Mouse (Mus musculus): ENCODE data around the gene Atp2b2. TPM values are rescaled to one million over a fixed set of nuclear protein-coding genes. Genes with fewer than 3 reads are reported as not detected.

The Atp2b2 gene
- polyA plus RNA-seq, 1 experiment from 2014 or later = 34.2 TPM

GRCm38 (mm10) chr6:113861375-113861770 lies 181.0 kb downstream of the Atp2b2 start:
- Histone ChIP-seq H3K4me1 (replicated peaks; ENCODE audit: control insufficient read depth, insufficient read depth, low read length) (peaks cover 19% of the 10 kb centered on the region), H3K36me3 (replicated peaks; ENCODE audit: control insufficient read depth, insufficient read depth) (no peaks in the 10 kb centered on the region), H3K27ac (peak overlapping the region; percentile 48), H3K4me3 (replicated peaks; ENCODE audit: low read length) (no peak overlapping the region), H3K9ac (no peak overlapping the region), H3K4me2 (replicated peaks) (no peak overlapping the region), H3K27me3 (ENCODE audit: control insufficient read depth, insufficient read depth, low read length) (no peaks in the 10 kb centered on the region), H3K9me3 (ENCODE audit: control insufficient read depth, low read length) (no peaks in the 10 kb centered on the region)
- ATAC-seq (ENCODE audit: low FRiP score) (no peak), DNase-seq (ENCODE audit: low spot score) (no peak)
- WGBS = 69% methylated on average over 4 of the region's 4 CpGs

GRCm38 (mm10) chr6:113860735-113861374 lies 181.6 kb downstream of the Atp2b2 start:
- WGBS = 30% methylated on average over 15 of the region's 15 CpGs

GRCm38 (mm10) chr6:113860023-113860734 lies 182.2 kb downstream of the Atp2b2 start:
- H3K9ac ChIP-seq = no peak overlapping the region
- ATAC-seq (ENCODE audit: low FRiP score) = no peak
- H3K9me3 ChIP-seq (ENCODE audit: control insufficient read depth, low read length) = no peaks in the 10 kb centered on the region
- peak overlapping the region; percentile 48 for H3K27ac ChIP-seq
- no peak for DNase-seq (ENCODE audit: low spot score)
- no peaks in the 10 kb centered on the region for H3K27me3 ChIP-seq (ENCODE audit: control insufficient read depth, insufficient read depth, low read length)
- H3K36me3 ChIP-seq (replicated peaks; ENCODE audit: control insufficient read depth, insufficient read depth) = no peaks in the 10 kb centered on the region
- peaks cover 21% of the 10 kb centered on the region for H3K4me1 ChIP-seq (replicated peaks; ENCODE audit: control insufficient read depth, insufficient read depth, low read length)
- 53% methylated on average over 9 of the region's 9 CpGs for WGBS
- no peak overlapping the region for H3K4me3 ChIP-seq (replicated peaks; ENCODE audit: low read length)
- H3K4me2 ChIP-seq (replicated peaks) = no peak overlapping the region

More at GRCm38 (mm10) chr6:113860735-113861374, 181.6 kb downstream of the Atp2b2 start:
- no peak overlapping the region for H3K4me3 ChIP-seq (replicated peaks; ENCODE audit: low read length)
- ATAC-seq (ENCODE audit: low FRiP score) = peak; percentile 62
- H3K27me3 ChIP-seq (ENCODE audit: control insufficient read depth, insufficient read depth, low read length) = no peaks in the 10 kb centered on the region
- peak overlapping the region; percentile 48 for H3K27ac ChIP-seq
- no peaks in the 10 kb centered on the region for H3K9me3 ChIP-seq (ENCODE audit: control insufficient read depth, low read length)
- no peak overlapping the region for H3K4me2 ChIP-seq (replicated peaks)
- no peaks in the 10 kb centered on the region for H3K36me3 ChIP-seq (replicated peaks; ENCODE audit: control insufficient read depth, insufficient read depth)
- peaks cover 17% of the 10 kb centered on the region for H3K4me1 ChIP-seq (replicated peaks; ENCODE audit: control insufficient read depth, insufficient read depth, low read length)
- peak; percentile 71 for DNase-seq (ENCODE audit: low spot score)
- H3K9ac ChIP-seq = no peak overlapping the region; the same call in 1 of the 2 replicates

GRCm38 (mm10) chr6:113858317-113858716 lies 184.1 kb downstream of the Atp2b2 start:
- Histone ChIP-seq H3K4me1 (replicated peaks; ENCODE audit: control insufficient read depth, insufficient read depth, low read length) (peaks cover 22% of the 10 kb centered on the region), H3K27me3 (ENCODE audit: control insufficient read depth, insufficient read depth, low read length) (no peaks in the 10 kb centered on the region), H3K9ac (no peak overlapping the region), H3K36me3 (replicated peaks; ENCODE audit: control insufficient read depth, insufficient read depth) (no peaks in the 10 kb centered on the region), H3K4me2 (replicated peaks) (no peak overlapping the region), H3K9me3 (ENCODE audit: control insufficient read depth, low read length) (no peaks in the 10 kb centered on the region), H3K4me3 (replicated peaks; ENCODE audit: low read length) (no peak overlapping the region), H3K27ac (no peak overlapping the region)
- ATAC-seq (ENCODE audit: low FRiP score) = no peak
- no peak for DNase-seq (ENCODE audit: low spot score)
- 60% methylated on average over 9 of the region's 9 CpGs for WGBS

GRCm38 (mm10) chr6:113857310-113857873 lies 185.0 kb downstream of the Atp2b2 start:
- WGBS = 49% methylated on average over 2 of the region's 2 CpGs
- no peaks in the 10 kb centered on the region for H3K27me3 ChIP-seq (ENCODE audit: control insufficient read depth, insufficient read depth, low read length)
- H3K9ac ChIP-seq = no peak overlapping the region
- H3K36me3 ChIP-seq (replicated peaks; ENCODE audit: control insufficient read depth, insufficient read depth) = no peaks in the 10 kb centered on the region
- DNase-seq (ENCODE audit: low spot score) (no peak), ATAC-seq (ENCODE audit: low FRiP score) (no peak)
- no peak overlapping the region for H3K27ac ChIP-seq
- peaks cover 22% of the 10 kb centered on the region for H3K4me1 ChIP-seq (replicated peaks; ENCODE audit: control insufficient read depth, insufficient read depth, low read length)
- no peaks in the 10 kb centered on the region for H3K9me3 ChIP-seq (ENCODE audit: control insufficient read depth, low read length)
- H3K4me2 ChIP-seq (replicated peaks) = no peak overlapping the region
- no peak overlapping the region for H3K4me3 ChIP-seq (replicated peaks; ENCODE audit: low read length)

GRCm38 (mm10) chr6:113856790-113857189 lies 185.6 kb downstream of the Atp2b2 start:
- no peak overlapping the region for H3K9ac ChIP-seq
- H3K4me2 ChIP-seq (replicated peaks) = no peak overlapping the region
- H3K9me3 ChIP-seq (ENCODE audit: control insufficient read depth, low read length) = no peaks in the 10 kb centered on the region
- 35% methylated on average over 15 of the region's 15 CpGs for WGBS
- DNase-seq (ENCODE audit: low spot score) = peak; percentile 32
- ATAC-seq (ENCODE audit: low FRiP score) = peak; percentile 41; the same call in 1 of the 2 replicates
- peaks cover 22% of the 10 kb centered on the region for H3K4me1 ChIP-seq (replicated peaks; ENCODE audit: control insufficient read depth, insufficient read depth, low read length)
- H3K36me3 ChIP-seq (replicated peaks; ENCODE audit: control insufficient read depth, insufficient read depth) = no peaks in the 10 kb centered on the region
- no peak overlapping the region for H3K4me3 ChIP-seq (replicated peaks; ENCODE audit: low read length)
- H3K27me3 ChIP-seq (ENCODE audit: control insufficient read depth, insufficient read depth, low read length) = no peaks in the 10 kb centered on the region
- H3K27ac ChIP-seq = peak overlapping the region; percentile 57; the same call in 1 of the 2 replicates

GRCm38 (mm10) chr6:113856095-113856646 lies 186.2 kb downstream of the Atp2b2 start:
- Histone ChIP-seq H3K9me3 (ENCODE audit: control insufficient read depth, low read length) (no peaks in the 10 kb centered on the region), H3K4me2 (replicated peaks) (no peak overlapping the region), H3K27me3 (ENCODE audit: control insufficient read depth, insufficient read depth, low read length) (no peaks in the 10 kb centered on the region), H3K27ac (peak overlapping the region; percentile 57), H3K9ac (no peak overlapping the region), H3K36me3 (replicated peaks; ENCODE audit: control insufficient read depth, insufficient read depth) (no peaks in the 10 kb centered on the region), H3K4me3 (replicated peaks; ENCODE audit: low read length) (no peak overlapping the region), H3K4me1 (replicated peaks; ENCODE audit: control insufficient read depth, insufficient read depth, low read length) (peaks cover 22% of the 10 kb centered on the region)
- 88% methylated on average over 1 of the region's 1 CpGs for WGBS
- DNase-seq (ENCODE audit: low spot score) = no peak
- ATAC-seq (ENCODE audit: low FRiP score) = 0 out of 2 replicates have a peak, but pooled peaks have one; percentile 22

- no peak for ATAC-seq (ENCODE audit: low FRiP score)
- Histone ChIP-seq H3K27ac (peak overlapping the region; percentile 57), H3K9me3 (ENCODE audit: control insufficient read depth, low read length) (no peaks in the 10 kb centered on the region), H3K4me1 (replicated peaks; ENCODE audit: control insufficient read depth, insufficient read depth, low read length) (peaks cover 16% of the 10 kb centered on the region), H3K4me3 (replicated peaks; ENCODE audit: low read length) (no peak overlapping the region), H3K27me3 (ENCODE audit: control insufficient read depth, insufficient read depth, low read length) (no peaks in the 10 kb centered on the region), H3K4me2 (replicated peaks) (no peak overlapping the region), H3K36me3 (replicated peaks; ENCODE audit: control insufficient read depth, insufficient read depth) (no peaks in the 10 kb centered on the region), H3K9ac (no peak overlapping the region)
- DNase-seq (ENCODE audit: low spot score) = no peak
Observed at GRCm38 (mm10) chr6:113855581-113855980, 186.8 kb downstream of the Atp2b2 start.

GRCm38 (mm10) chr6:113852318-113852717 lies 190.1 kb downstream of the Atp2b2 start:
- no peaks in the 10 kb centered on the region for H3K36me3 ChIP-seq (replicated peaks; ENCODE audit: control insufficient read depth, insufficient read depth)
- no peak for ATAC-seq (ENCODE audit: low FRiP score)
- 0 out of 2 replicates have a peak, but pooled peaks cover 12% of the 10 kb centered on the region for H3K4me1 ChIP-seq (replicated peaks; ENCODE audit: control insufficient read depth, insufficient read depth, low read length)
- H3K4me3 ChIP-seq (replicated peaks; ENCODE audit: low read length) = no peak overlapping the region
- no peaks in the 10 kb centered on the region for H3K9me3 ChIP-seq (ENCODE audit: control insufficient read depth, low read length)
- no peak overlapping the region for H3K4me2 ChIP-seq (replicated peaks)
- no peak overlapping the region for H3K9ac ChIP-seq
- no peaks in the 10 kb centered on the region for H3K27me3 ChIP-seq (ENCODE audit: control insufficient read depth, insufficient read depth, low read length)
- WGBS = 16% methylated on average over 3 of the region's 3 CpGs
- H3K27ac ChIP-seq = no peak overlapping the region
- DNase-seq (ENCODE audit: low spot score) = peak; percentile 72
